ENCODE assay signal across 8 mouse cellular contexts in the genomic region with DNA sequence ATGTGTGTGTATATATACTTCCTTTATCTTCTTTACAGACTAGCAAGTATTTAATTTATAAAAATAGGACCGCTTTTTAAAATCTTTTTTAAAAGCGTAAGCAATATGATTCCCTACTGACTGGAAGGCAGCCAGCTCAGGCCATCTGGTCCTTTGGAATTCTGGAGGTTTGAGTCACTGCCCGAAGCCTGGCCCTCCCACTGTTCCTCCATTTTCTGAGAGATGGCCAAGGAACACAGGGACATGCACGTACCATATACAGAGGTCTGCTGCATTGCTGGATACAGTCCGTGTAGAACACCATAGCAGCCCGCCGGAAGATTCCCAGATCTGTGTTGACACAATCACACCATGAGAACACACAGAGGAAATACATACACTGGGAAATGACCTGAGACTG.
A peak's percentile ranks its signal among the peaks of the same experiment; 100 is the strongest.
DNase-seq lines count a peak whose midpoint lies in the region; ATAC-seq and TF ChIP-seq lines count a peak whose summit lies in the region.
"Had no signal": no experiment of that assay in that cellular context is flagged by ENCODE, and none has a peak within 500 bp of the region (broad histone marks: within the 10 kb centered on the region; RNA-seq: fewer than 3 reads in every experiment).

No protein-coding gene starts in this region.

- H3K27ac ChIP-seq in liver, postnatal 0 days (ENCODE audit: low read depth) = no peak overlapping the region
- H3K27ac ChIP-seq in limb, embryonic 15.5 days = peak overlapping the region; percentile 47
- H3K27ac ChIP-seq: neural tube, embryonic 12.5 days had no signal

- no peaks in the 10 kb centered on the region for H3K36me3 ChIP-seq in liver, postnatal 0 days (replicated peaks; ENCODE audit: insufficient read depth, low read length)
- H3K36me3 ChIP-seq in limb, embryonic 15.5 days = no peaks in the 10 kb centered on the region
- H3K36me3 ChIP-seq: neural tube, embryonic 12.5 days had no signal

- TF ChIP-seq EP300 in liver, postnatal 0 days (IDR thresholded peaks at IDR 0.05; ENCODE audit: low read depth) = no peak

- ATAC-seq in liver, postnatal 0 days = no peak
- peak; percentile 71; the same call in 1 of the 2 replicates for ATAC-seq in limb, embryonic 15.5 days (ENCODE audit: insufficient number of reproducible peaks, low FRiP score, low TSS enrichment, low read depth)

- no peaks in the 10 kb centered on the region for H3K9me3 ChIP-seq in liver, postnatal 0 days (ENCODE audit: low read length)
- H3K9me3 ChIP-seq in limb, embryonic 15.5 days = no peaks in the 10 kb centered on the region
- H3K9me3 ChIP-seq: neural tube, embryonic 12.5 days had no signal

- WGBS in liver, postnatal 0 days (ENCODE audit: insufficient replicate concordance) = 81% methylated on average over 7 of the region's 7 CpGs
- WGBS in limb, embryonic 15.5 days = 46% methylated on average over 7 of the region's 7 CpGs

- no peak for TF ChIP-seq CTCF in liver, postnatal 0 days (IDR thresholded peaks at IDR 0.05; ENCODE audit: low read depth)

- no peaks in the 10 kb centered on the region for H3K4me1 ChIP-seq in liver, postnatal 0 days (ENCODE audit: insufficient read depth)
- no peaks in the 10 kb centered on the region for H3K4me1 ChIP-seq in limb, embryonic 15.5 days
- H3K4me1 ChIP-seq: neural tube, embryonic 12.5 days had no signal

- no peak overlapping the region for H3K9ac ChIP-seq in liver, postnatal 0 days (replicated peaks)
- H3K9ac ChIP-seq in limb, embryonic 15.5 days = no peak overlapping the region
- H3K9ac ChIP-seq: neural tube, embryonic 12.5 days had no signal

- no peak overlapping the region for H3K4me2 ChIP-seq in liver, postnatal 0 days (ENCODE audit: low read depth, low read length)
- H3K4me2 ChIP-seq in limb, embryonic 15.5 days = no peak overlapping the region
- H3K4me2 ChIP-seq: neural tube, embryonic 12.5 days had no signal

- no peaks in the 10 kb centered on the region for H3K27me3 ChIP-seq in liver, postnatal 0 days (ENCODE audit: insufficient read depth, low read length)
- H3K27me3 ChIP-seq in limb, embryonic 15.5 days = no peaks in the 10 kb centered on the region
- H3K27me3 ChIP-seq: neural tube, embryonic 12.5 days had no signal

- DNase-seq in liver = peak; percentile 9
- no peak for DNase-seq in liver, postnatal 0 days
- DNase-seq in cerebellum, adult 9-10 months = peak; percentile 97
- DNase-seq in heart, adult 9 months (ENCODE audit: low spot score in 2 of 2) = peak; percentile 44 to 67
- DNase-seq in embryo, embryonic 9.5 days (ENCODE audit: extremely low spot score) = no peak
- no peak for DNase-seq in thymus, postnatal 36 days

- no peak overlapping the region for H3K4me3 ChIP-seq in liver, postnatal 0 days (ENCODE audit: low read depth, low read length)
- H3K4me3 ChIP-seq in limb, embryonic 15.5 days = no peak overlapping the region
- H3K4me3 ChIP-seq: neural tube, embryonic 12.5 days had no signal

Comparison
In these comparisons a context has a peak if more than half of its experiments do, and no peak if none do; other contexts are left out.
1. DNase-seq: peak in liver (single experiment), cerebellum, adult 9-10 months (single experiment) and heart, adult 9 months (2 of 2); none in liver, postnatal 0 days (single experiment), embryo, embryonic 9.5 days (single experiment) and thymus, postnatal 36 days (0 of 2).